In the genomic region with DNA sequence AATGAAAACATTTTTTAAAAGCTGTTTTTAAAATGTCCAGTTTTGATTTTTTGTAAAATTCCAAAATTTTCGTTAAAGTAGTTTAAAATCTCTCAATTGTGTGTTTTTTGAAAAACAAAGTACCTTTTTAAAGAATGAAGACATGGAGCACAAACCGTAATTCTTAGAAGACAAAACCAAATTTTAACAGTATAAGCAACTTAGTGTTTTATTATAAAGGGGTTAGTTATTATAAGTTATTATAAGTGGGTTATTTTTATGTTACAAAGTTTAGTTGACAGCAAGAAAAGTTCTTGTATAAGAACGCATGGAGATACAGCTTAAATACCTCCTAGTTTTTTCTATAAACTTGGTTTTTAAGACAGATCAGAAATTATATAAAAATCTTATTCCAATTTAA, we compare ENCODE assay signal across 8 mouse cellular contexts. TPM values are rescaled to one million over a fixed set of nuclear protein-coding genes. Genes with fewer than 3 reads are reported as not detected.
DNase-seq lines count a peak whose midpoint lies in the region; ATAC-seq and TF ChIP-seq lines count a peak whose summit lies in the region.

No protein-coding gene starts in this region.

- no peak for TF ChIP-seq CTCF in G1E (IDR thresholded peaks at IDR 0.05; ENCODE audit: low read depth, low read length)

- peaks cover 5% of the 10 kb centered on the region; the same call in 1 of the 2 replicates for H3K4me1 ChIP-seq in heart, embryonic 16.5 days (ENCODE audit: control insufficient read depth, insufficient read depth, low read length)
- H3K4me1 ChIP-seq in G1E (ENCODE audit: insufficient read depth, low read depth, low read length), result peaks cover 26% of the 10 kb centered on the region
- H3K4me1 ChIP-seq in forebrain, embryonic 15.5 days, result peaks cover 16% of the 10 kb centered on the region

- no peak for DNase-seq in heart, postnatal 10 days
- no peak for DNase-seq in G1E (ENCODE audit: low spot score)
- no peak for DNase-seq in embryo, embryonic 11 days
- no peak for DNase-seq in spleen, adult 18-20 months
- DNase-seq in retina, postnatal 1 day, result no peak

- H3K4me2 ChIP-seq in heart, embryonic 16.5 days (ENCODE audit: low read depth, low read length), result peak overlapping the region; percentile 81
- H3K4me2 ChIP-seq in forebrain, embryonic 15.5 days (replicated peaks), result no peak overlapping the region

- H3K4me3 ChIP-seq in heart, embryonic 16.5 days (ENCODE audit: low read length), result peak overlapping the region; percentile 71
- H3K4me3 ChIP-seq in G1E (ENCODE audit: low read depth, low read length) (peak overlapping the region; percentile 71; the same call in 1 of the 2 replicates), macrophage (ENCODE audit: inconsistent target) (peak overlapping the region; percentile 77)
- H3K4me3 ChIP-seq in forebrain, embryonic 15.5 days, result peak overlapping the region; percentile 40

- WGBS in heart, embryonic 16.5 days, result 76% methylated on average over 3 of the region's 3 CpGs
- 81% methylated on average over 3 of the region's 3 CpGs for WGBS in forebrain, embryonic 15.5 days
- 51% methylated on average over 3 of the region's 3 CpGs for WGBS in macrophage (ENCODE audit: missing documents)

- H3K27me3 ChIP-seq in heart, embryonic 16.5 days (ENCODE audit: control insufficient read depth, insufficient read depth, low read length), result no peaks in the 10 kb centered on the region
- no peaks in the 10 kb centered on the region for H3K27me3 ChIP-seq in G1E (ENCODE audit: insufficient read depth, low read length)
- H3K27me3 ChIP-seq in forebrain, embryonic 15.5 days, result no peaks in the 10 kb centered on the region

- H3K27ac ChIP-seq in heart, embryonic 16.5 days (ENCODE audit: low read length), result no peak overlapping the region; the same call in 1 of the 2 replicates
- no peak overlapping the region for H3K27ac ChIP-seq in forebrain, embryonic 15.5 days (replicated peaks)
- H3K27ac ChIP-seq in macrophage, result peak overlapping the region; percentile 99

- H3K36me3 ChIP-seq in heart, embryonic 16.5 days (ENCODE audit: control insufficient read depth, insufficient read depth), result no peaks in the 10 kb centered on the region
- H3K36me3 ChIP-seq in G1E (replicated peaks), result peaks cover 22% of the 10 kb centered on the region
- no peaks in the 10 kb centered on the region for H3K36me3 ChIP-seq in forebrain, embryonic 15.5 days
- H3K36me3 ChIP-seq in macrophage (ENCODE audit: inconsistent target), result peaks cover 5% of the 10 kb centered on the region; the same call in 1 of the 2 replicates

- peaks cover 63% of the 10 kb centered on the region for H3K79me2 ChIP-seq in macrophage (ENCODE audit: inconsistent target)

- intact Hi-C loops in heart, postnatal 10 days (cut with DNase I), result no loop called here

- no peaks in the 10 kb centered on the region for H3K9me3 ChIP-seq in heart, embryonic 16.5 days (replicated peaks; ENCODE audit: control insufficient read depth, low read length)
- H3K9me3 ChIP-seq in G1E (replicated peaks), result no peaks in the 10 kb centered on the region
- no peaks in the 10 kb centered on the region for H3K9me3 ChIP-seq in forebrain, embryonic 15.5 days

- H3K9ac ChIP-seq in heart, embryonic 16.5 days (ENCODE audit: low read length), result peak overlapping the region; percentile 78
- H3K9ac ChIP-seq in forebrain, embryonic 15.5 days (replicated peaks), result no peak overlapping the region

- ATAC-seq in heart, embryonic 16.5 days (replicated peaks; ENCODE audit: extremely low read depth, insufficient read depth, low FRiP score), result no peak
- ATAC-seq in G1E (ENCODE audit: extremely low read depth, insufficient number of reproducible peaks, low FRiP score, poor library complexity, severe bottlenecking), result no peak
- no peak for ATAC-seq in forebrain, embryonic 15.5 days (replicated peaks)

RNA-seq across cellular contexts. Expression of a gene that starts 0.6 kb away (rescaled TPM):
- polyA plus RNA-seq in heart, embryonic 16.5 days (2015; fragmentation: Nextera tagmentation; extraction: Ambion mirVana), result 4.6 and 5.0 TPM in 2 replicates
- 1 to 10 TPM; 6.4 to 6.9 TPM for total RNA-seq in heart, postnatal 10 days (2021)
- 26.6 and 26.8 TPM in 2 replicates for total RNA-seq in G1E (2014; fragmentation: Nextera tagmentation)
- total RNA-seq in G1E (2017), result 7.0 and 7.2 TPM in 2 replicates
- 0.43 and 0.51 TPM in 2 replicates for polyA plus RNA-seq in G1E (2012)
- polyA plus RNA-seq in forebrain, embryonic 15.5 days (2015; fragmentation: Nextera tagmentation; extraction: Ambion mirVana), result 4.5 and 4.9 TPM in 2 replicates
- 1,000 to 10,000 TPM in 17 of 26 experiments, 100 to 1,000 TPM in 9; 315 to 2,085 (median 1,261) TPM for total RNA-seq in macrophage (2018; cell fraction: chromatin; rRNA removed)
- 100 to 1,000 TPM; 233 to 622 (median 484) TPM for total RNA-seq in macrophage (2018; cell fraction: cytosol; rRNA removed)
- 1,000 to 10,000 TPM in 12 of 26 experiments, 100 to 1,000 TPM in 14; 360 to 1,596 (median 951) TPM for total RNA-seq in macrophage (2018; cell fraction: nucleus; rRNA removed)
- polyA plus RNA-seq in macrophage (2018), result 444 to 687 TPM (median 596 TPM) in 3 replicates

RNA-seq across cellular contexts. Expression of a gene that starts 8.3 kb away (rescaled TPM):
- polyA plus RNA-seq in heart, embryonic 16.5 days (2015; fragmentation: Nextera tagmentation; extraction: Ambion mirVana), result 0.06 and 0.18 TPM in 2 replicates
- not detected for total RNA-seq in heart, postnatal 10 days (2021)
- total RNA-seq in G1E (2014; fragmentation: Nextera tagmentation) (not detected in 2 replicates), G1E (2017) (0.05 and 0.06 TPM in 2 replicates)
- polyA plus RNA-seq in G1E (2012) (0.04 and 0.09 TPM in 2 replicates), macrophage (2018) (23.1 to 29.1 TPM (median 26.4 TPM) in 3 replicates)
- not detected in 2 replicates for polyA plus RNA-seq in forebrain, embryonic 15.5 days (2015; fragmentation: Nextera tagmentation; extraction: Ambion mirVana)
- 10 to 100 TPM in 2 of 26 experiments, 1 to 10 TPM in 24; 1.8 to 12.0 (median 4.9) TPM for total RNA-seq in macrophage (2018; cell fraction: chromatin; rRNA removed)
- 10 to 100 TPM; 10.5 to 25.7 (median 18.3) TPM for total RNA-seq in macrophage (2018; cell fraction: cytosol; rRNA removed)
- 10 to 100 TPM in 25 of 26 experiments, 1 to 10 TPM in 1; 5.4 to 27.0 (median 20.6) TPM for total RNA-seq in macrophage (2018; cell fraction: nucleus; rRNA removed)

RNA-seq across cellular contexts. Expression of a gene that starts 24.6 kb away (rescaled TPM):
- polyA plus RNA-seq in heart, embryonic 16.5 days (2015; fragmentation: Nextera tagmentation; extraction: Ambion mirVana), result not detected in 2 replicates
- not detected for total RNA-seq in heart, postnatal 10 days (2021)
- not detected in 2 replicates for total RNA-seq in G1E (2014; fragmentation: Nextera tagmentation)
- total RNA-seq in G1E (2017), result not detected in 2 replicates
- polyA plus RNA-seq in G1E (2012), result not detected in 2 replicates
- not detected in 2 replicates for polyA plus RNA-seq in forebrain, embryonic 15.5 days (2015; fragmentation: Nextera tagmentation; extraction: Ambion mirVana)
- total RNA-seq in macrophage (2018; cell fraction: chromatin; rRNA removed), result 1 to 10 TPM in 6 of 26 experiments, not detected in 20; 1.1 to 3.8 (median 1.5) TPM
- 1 to 10 TPM in 5 of 26 experiments, under 1 TPM in 20, not detected in 1; 0.29 to 1.3 (median 0.58) TPM for total RNA-seq in macrophage (2018; cell fraction: cytosol; rRNA removed)
- total RNA-seq in macrophage (2018; cell fraction: nucleus; rRNA removed), result 1 to 10 TPM in 15 of 26 experiments, under 1 TPM in 2, not detected in 9; 0.86 to 5.5 (median 1.8) TPM
- 1.3 to 3.4 TPM (median 1.4 TPM) in 3 replicates for polyA plus RNA-seq in macrophage (2018)

RNA-seq across cellular contexts. Expression of a gene that starts 48.0 kb away (rescaled TPM):
- polyA plus RNA-seq in heart, embryonic 16.5 days (2015; fragmentation: Nextera tagmentation; extraction: Ambion mirVana), result not detected in 2 replicates
- not detected for total RNA-seq in heart, postnatal 10 days (2021)
- total RNA-seq in G1E (2014; fragmentation: Nextera tagmentation) (not detected in 2 replicates), G1E (2017) (not detected in 2 replicates)
- polyA plus RNA-seq in G1E (2012) (not detected in 2 replicates), macrophage (2018) (0.13 TPM in 1 of 3 replicates, not detected in the others)
- 0.37 and 0.45 TPM in 2 replicates for polyA plus RNA-seq in forebrain, embryonic 15.5 days (2015; fragmentation: Nextera tagmentation; extraction: Ambion mirVana)
- total RNA-seq in macrophage (2018; cell fraction: chromatin; rRNA removed), result not detected
- total RNA-seq in macrophage (2018; cell fraction: cytosol; rRNA removed), result under 1 TPM in 8 of 26 experiments, not detected in 18; 0.05 to 0.13 (median 0.09) TPM
- total RNA-seq in macrophage (2018; cell fraction: nucleus; rRNA removed), result not detected

Comparison
In these comparisons a context has a peak if more than half of its experiments do, and no peak if none do; other contexts are left out.
1. RNA of a gene that starts 0.6 kb away (polyA plus RNA-seq): 444 to 687 TPM in macrophage; 4.6 to 5.0 TPM in heart, embryonic 16.5 days, 4.5 to 4.9 TPM in forebrain, embryonic 15.5 days and 0.43 to 0.51 TPM in G1E; every median in the first group is over 10 times any median in the second.
2. RNA of a gene that starts 8.3 kb away (polyA plus RNA-seq): 23.1 to 29.1 TPM in macrophage; 0.06 to 0.18 TPM in heart, embryonic 16.5 days, 0.04 to 0.09 TPM in G1E and not detected in forebrain, embryonic 15.5 days; every median in the first group is over 10 times any median in the second.
3. Peak in every context shown above with its lines, with median percentiles within 50 percentile points of each other: H3K4me3 ChIP-seq.